Mouse (Mus musculus): ENCODE results near the gene Cyp2c40. TPM values are rescaled to one million over a fixed set of nuclear protein-coding genes. Genes with fewer than 3 reads are reported as not detected.
"Not testable (repeated sequence)": the region's sequence is repeated elsewhere in the genome, so short reads cannot be mapped to it uniquely, and the experiment has no call there.

The Cyp2c40 gene
- total RNA-seq (2012; rRNA removed): not detected in 2 replicates
- polyA plus RNA-seq (2012; ENCODE audit: insufficient read depth in 1 of 2, insufficient read length in 2 of 2, low read depth in 1 of 2, low replicate concordance in 2 of 2, missing spikeins in 1 of 2): not detected

DNA sequence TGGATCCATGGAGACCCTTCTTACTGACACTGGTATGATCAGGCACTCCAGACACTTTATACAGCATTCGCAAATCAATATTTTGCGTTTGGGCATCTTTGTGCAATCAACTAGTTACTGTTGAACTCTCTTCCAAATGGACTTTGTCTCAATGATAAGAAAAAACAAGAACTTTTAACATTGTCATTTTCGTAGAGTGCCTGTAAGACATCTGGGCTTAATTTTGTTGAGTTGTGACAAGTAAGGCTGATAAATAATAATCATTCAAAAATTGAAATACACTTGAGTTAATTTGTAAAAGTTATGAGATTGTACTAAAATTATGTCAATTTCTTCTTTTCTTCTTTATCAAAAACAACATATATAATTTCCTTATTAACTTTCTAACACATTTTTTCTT lies at the start of gene Cyp2c40:
Cyp2c40 (minus strand) TSS at position 101 of the 400 bp plus-strand sequence.
- H3K27ac ChIP-seq (ENCODE audit: control insufficient read depth, low read depth, low read length); H3K4me1 ChIP-seq (ENCODE audit: control insufficient read depth in 1 of 2, insufficient read depth in 2 of 2, low read length in 2 of 2); H3K36me3 ChIP-seq (ENCODE audit: control insufficient read depth in 1 of 2, insufficient read depth in 2 of 2, low read length in 2 of 2); H3K9me3 ChIP-seq (replicated peaks; ENCODE audit: insufficient read depth, low read length); H3K27me3 ChIP-seq (ENCODE audit: control insufficient read depth in 1 of 2, insufficient read depth in 2 of 2, low read length in 2 of 2); H3K79me2 ChIP-seq (ENCODE audit: control insufficient read depth, insufficient read depth, low read length, poor library complexity); H3K4me3 ChIP-seq (ENCODE audit: control insufficient read depth in 1 of 2, insufficient read depth in 1 of 2, low read depth in 2 of 2, low read length in 2 of 2); DNase-seq (ENCODE audit: low read depth, low spot score); H3K9ac ChIP-seq (ENCODE audit: control insufficient read depth, low read depth, low read length, poor library complexity, severe bottlenecking): not testable (repeated sequence)

DNA sequence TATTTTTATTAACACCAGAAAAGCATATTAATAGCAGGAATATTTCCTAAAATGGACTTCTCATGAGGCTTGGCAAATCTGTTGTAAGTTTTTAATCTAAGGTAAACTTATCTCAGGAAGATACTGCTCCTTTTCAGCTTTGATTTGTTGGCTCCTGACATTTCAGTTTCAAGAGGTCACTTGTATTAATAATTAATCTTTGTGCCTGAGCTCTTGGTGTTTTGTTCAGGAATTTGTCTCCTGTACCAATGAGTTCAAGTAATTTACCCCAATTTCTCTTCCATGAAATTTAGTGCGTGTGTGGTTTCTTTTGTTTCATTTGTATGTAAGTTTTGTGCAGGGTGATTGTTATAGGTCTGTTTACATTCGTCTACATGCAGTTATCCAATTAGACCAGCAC lies 8.3 kb upstream of the Cyp2c40 start:
- not testable (repeated sequence) for DNase-seq (ENCODE audit: low read depth, low spot score); H3K4me3 ChIP-seq (ENCODE audit: control insufficient read depth in 1 of 2, insufficient read depth in 1 of 2, low read depth in 2 of 2, low read length in 2 of 2); H3K27me3 ChIP-seq (ENCODE audit: control insufficient read depth in 1 of 2, insufficient read depth in 2 of 2, low read length in 2 of 2); H3K36me3 ChIP-seq (ENCODE audit: control insufficient read depth in 1 of 2, insufficient read depth in 2 of 2, low read length in 2 of 2); H3K79me2 ChIP-seq (ENCODE audit: control insufficient read depth, insufficient read depth, low read length, poor library complexity); H3K9me3 ChIP-seq (replicated peaks; ENCODE audit: insufficient read depth, low read length); H3K9ac ChIP-seq (ENCODE audit: control insufficient read depth, low read depth, low read length, poor library complexity, severe bottlenecking); H3K27ac ChIP-seq (ENCODE audit: control insufficient read depth, low read depth, low read length); H3K4me1 ChIP-seq (ENCODE audit: control insufficient read depth in 1 of 2, insufficient read depth in 2 of 2, low read length in 2 of 2)

DNA sequence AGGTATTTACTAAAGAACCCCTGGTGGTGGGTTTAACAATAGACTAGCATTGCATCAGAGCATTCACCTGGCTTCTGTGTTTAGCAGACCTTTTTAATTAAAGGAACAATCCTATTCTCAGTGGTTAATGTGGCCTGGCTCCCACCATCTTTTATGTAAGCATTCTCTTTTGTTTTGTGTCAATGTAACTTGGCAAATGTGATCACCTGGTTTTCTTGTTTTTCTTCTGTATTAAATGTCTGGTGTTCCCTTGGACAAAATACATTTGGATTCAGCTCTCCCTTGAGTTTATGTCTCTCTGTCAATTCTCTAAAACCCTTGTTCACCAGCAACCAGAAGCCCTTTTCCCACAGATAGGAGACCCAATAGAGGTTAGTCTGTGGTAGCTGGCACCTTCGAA lies 3.8 kb upstream of the Cyp2c40 start:
- H3K4me1 ChIP-seq (ENCODE audit: control insufficient read depth in 1 of 2, insufficient read depth in 2 of 2, low read length in 2 of 2); H3K9ac ChIP-seq (ENCODE audit: control insufficient read depth, low read depth, low read length, poor library complexity, severe bottlenecking); DNase-seq (ENCODE audit: low read depth, low spot score); H3K36me3 ChIP-seq (ENCODE audit: control insufficient read depth in 1 of 2, insufficient read depth in 2 of 2, low read length in 2 of 2); H3K79me2 ChIP-seq (ENCODE audit: control insufficient read depth, insufficient read depth, low read length, poor library complexity); H3K9me3 ChIP-seq (replicated peaks; ENCODE audit: insufficient read depth, low read length); H3K27ac ChIP-seq (ENCODE audit: control insufficient read depth, low read depth, low read length); H3K4me3 ChIP-seq (ENCODE audit: control insufficient read depth in 1 of 2, insufficient read depth in 1 of 2, low read depth in 2 of 2, low read length in 2 of 2); H3K27me3 ChIP-seq (ENCODE audit: control insufficient read depth in 1 of 2, insufficient read depth in 2 of 2, low read length in 2 of 2): not testable (repeated sequence)

DNA sequence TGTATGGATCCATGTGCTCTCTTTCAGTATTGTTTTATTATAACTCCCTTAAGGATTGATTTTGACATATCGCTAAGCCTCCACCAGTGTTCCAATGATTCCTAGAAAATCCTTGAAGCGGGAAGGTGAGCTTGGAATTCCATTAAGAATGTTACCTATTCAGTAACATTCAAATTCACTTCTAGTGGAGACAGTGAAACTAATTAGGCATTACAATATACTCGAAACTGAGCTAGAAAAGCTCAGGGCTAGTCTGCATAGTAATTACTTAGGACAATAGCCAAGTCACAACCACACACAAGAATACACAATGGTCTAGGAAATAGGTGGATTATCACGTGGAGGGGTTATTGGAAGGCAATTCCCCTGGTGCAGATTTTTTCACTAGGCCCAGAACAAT lies 3.4 kb upstream of the Cyp2c40 start:
- H3K9me3 ChIP-seq (replicated peaks; ENCODE audit: insufficient read depth, low read length); H3K9ac ChIP-seq (ENCODE audit: control insufficient read depth, low read depth, low read length, poor library complexity, severe bottlenecking); H3K36me3 ChIP-seq (ENCODE audit: control insufficient read depth in 1 of 2, insufficient read depth in 2 of 2, low read length in 2 of 2); H3K27ac ChIP-seq (ENCODE audit: control insufficient read depth, low read depth, low read length); H3K4me1 ChIP-seq (ENCODE audit: control insufficient read depth in 1 of 2, insufficient read depth in 2 of 2, low read length in 2 of 2); H3K79me2 ChIP-seq (ENCODE audit: control insufficient read depth, insufficient read depth, low read length, poor library complexity); H3K4me3 ChIP-seq (ENCODE audit: control insufficient read depth in 1 of 2, insufficient read depth in 1 of 2, low read depth in 2 of 2, low read length in 2 of 2); H3K27me3 ChIP-seq (ENCODE audit: control insufficient read depth in 1 of 2, insufficient read depth in 2 of 2, low read length in 2 of 2); DNase-seq (ENCODE audit: low read depth, low spot score): not testable (repeated sequence)

DNA sequence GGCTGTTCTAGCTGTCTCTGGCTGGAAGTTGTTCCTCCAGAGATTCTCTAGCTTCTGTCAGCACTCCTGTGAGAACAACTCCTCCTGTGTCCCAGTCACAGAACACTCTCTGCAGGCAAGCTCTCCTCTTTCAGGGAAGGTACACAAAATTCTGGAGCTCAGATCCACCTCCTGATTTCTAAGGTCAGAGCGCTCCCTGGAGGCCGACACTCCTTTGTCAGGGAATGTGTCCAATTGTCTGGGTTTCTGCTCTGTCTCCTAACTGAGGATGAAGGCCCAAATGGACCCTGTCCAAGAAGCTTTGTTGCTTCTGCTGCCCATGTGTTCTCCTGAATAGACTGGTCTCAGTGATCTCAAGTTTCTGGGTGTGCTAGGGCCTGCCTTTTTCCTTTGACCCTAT lies 27.2 kb downstream of the Cyp2c40 start:
- not testable (repeated sequence) for H3K4me1 ChIP-seq (ENCODE audit: control insufficient read depth in 1 of 2, insufficient read depth in 2 of 2, low read length in 2 of 2); H3K36me3 ChIP-seq (ENCODE audit: control insufficient read depth in 1 of 2, insufficient read depth in 2 of 2, low read length in 2 of 2); H3K79me2 ChIP-seq (ENCODE audit: control insufficient read depth, insufficient read depth, low read length, poor library complexity); H3K9me3 ChIP-seq (replicated peaks; ENCODE audit: insufficient read depth, low read length); H3K27ac ChIP-seq (ENCODE audit: control insufficient read depth, low read depth, low read length); H3K4me3 ChIP-seq (ENCODE audit: control insufficient read depth in 1 of 2, insufficient read depth in 1 of 2, low read depth in 2 of 2, low read length in 2 of 2); DNase-seq (ENCODE audit: low read depth, low spot score); H3K9ac ChIP-seq (ENCODE audit: control insufficient read depth, low read depth, low read length, poor library complexity, severe bottlenecking); H3K27me3 ChIP-seq (ENCODE audit: control insufficient read depth in 1 of 2, insufficient read depth in 2 of 2, low read length in 2 of 2)

All from MEL (cell line).